Mouse (Mus musculus) macrophage (primary cell): ENCODE results near the gene Cd3d. TPM values are rescaled to one million over a fixed set of nuclear protein-coding genes. Genes with fewer than 3 reads are reported as not detected.

Experiments
- H3K27ac ChIP-seq: fragments of 350-480 bp; formaldehyde crosslinking; 2 replicates; pipeline ENCODE4 v1.9.0; 2021
- H3K36me3 ChIP-seq: fragments of 350-480 bp; formaldehyde crosslinking; 2 replicates; pipeline ENCODE4 v1.9.0; 2021; ENCODE audit errors: inconsistent target
- H3K4me3 ChIP-seq: fragments of 350-480 bp; formaldehyde crosslinking; 2 replicates; pipeline ENCODE4 v1.9.0; 2021; ENCODE audit errors: inconsistent target
- H3K79me2 ChIP-seq: fragments of 350-480 bp; formaldehyde crosslinking; 2 replicates; pipeline ENCODE4 v1.9.0; 2021; ENCODE audit errors: inconsistent target
- WGBS: methylation state at CpG from one replicate; pipeline ENCODE4 v1.1.7; 2026; ENCODE audit warnings: inconsistent platforms; ENCODE audit not compliant: missing documents; 5-methylcytosine and 5-hydroxymethylcytosine counted together
- polyA plus RNA-seq: library from polyadenylated mRNA; stranded (reverse); fragments of 250-400 nt; gene quantifications from 3 replicates; pipeline ENCODE4 v1.2.4, GENCODE M21; 2018; ENCODE audit warnings: inconsistent platforms

Cd3d gene
- polyA plus RNA-seq, 1 experiment from 2014 or later: 0.20 TPM

GRCm38 (mm10) chr9:44982081-44982480 lies 495 bp downstream of the Cd3d start:
- Histone ChIP-seq H3K4me3 (no peak overlapping the region), H3K79me2 (no peaks in the 10 kb centered on the region), H3K27ac (no peak overlapping the region), H3K36me3 (no peaks in the 10 kb centered on the region)
- WGBS: 92% methylated on average over 8 of the region's 8 CpGs

GRCm38 (mm10) chr9:44982531-44982930 lies 945 bp downstream of the Cd3d start:
- 100% methylated on average over 3 of the region's 3 CpGs for WGBS
- H3K27ac ChIP-seq: no peak overlapping the region

DNA sequence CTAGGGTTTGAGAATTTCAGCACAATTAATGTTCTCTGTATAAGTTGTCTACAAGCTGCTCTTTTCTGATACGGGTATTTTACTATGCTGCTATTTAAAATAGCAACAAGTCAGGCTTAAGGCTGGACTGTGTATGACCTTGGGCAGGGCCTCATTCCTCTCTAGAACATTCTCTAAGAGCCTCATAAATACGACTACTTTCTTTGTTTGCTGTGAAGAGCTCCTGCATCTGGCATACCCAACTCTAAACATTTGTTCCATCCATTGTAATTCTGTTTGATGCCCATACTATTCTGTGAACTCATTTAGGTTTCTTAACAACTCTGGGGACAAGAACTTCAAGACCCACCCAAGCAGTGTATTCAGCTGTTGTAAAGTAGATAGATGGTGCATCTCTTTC lies 1.4 kb downstream of the Cd3d start:
- no peaks in the 10 kb centered on the region for H3K36me3 ChIP-seq
- no peaks in the 10 kb centered on the region for H3K79me2 ChIP-seq
- 88% methylated on average over 2 of the region's 2 CpGs for WGBS
- H3K27ac ChIP-seq: no peak overlapping the region
- no peak overlapping the region for H3K4me3 ChIP-seq

More at GRCm38 (mm10) chr9:44982531-44982930, 945 bp downstream of the Cd3d start:
- no peaks in the 10 kb centered on the region for H3K36me3 ChIP-seq
- H3K79me2 ChIP-seq: no peaks in the 10 kb centered on the region
- no peak overlapping the region for H3K4me3 ChIP-seq

DNA sequence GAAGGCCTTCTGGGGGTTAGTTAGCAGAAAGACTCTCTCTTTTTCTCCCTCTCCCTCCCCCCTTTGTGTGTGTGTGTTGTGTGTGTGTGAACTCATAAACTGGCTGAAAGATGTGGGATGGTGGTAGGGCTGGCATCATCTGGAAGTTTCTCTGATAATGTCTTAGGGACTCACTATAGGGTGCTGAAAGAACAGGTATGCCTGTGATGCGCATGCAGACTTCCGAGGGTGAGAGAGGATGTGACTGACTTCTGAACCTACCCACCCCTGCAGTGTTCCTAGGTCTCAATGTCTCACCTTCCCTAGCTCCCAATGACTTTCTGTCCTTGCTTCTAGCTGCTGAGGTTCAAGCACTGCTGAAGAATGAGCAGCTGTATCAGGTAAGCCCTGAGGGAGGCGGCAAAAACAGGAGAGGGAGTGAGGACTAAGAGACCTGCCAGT lies 4.2 kb downstream of the Cd3d start:
- Histone ChIP-seq H3K4me3 (peak overlapping the region; percentile 33), H3K27ac (peak overlapping the region; percentile 69)
- 68% methylated on average over 3 of the region's 3 CpGs for WGBS

DNA sequence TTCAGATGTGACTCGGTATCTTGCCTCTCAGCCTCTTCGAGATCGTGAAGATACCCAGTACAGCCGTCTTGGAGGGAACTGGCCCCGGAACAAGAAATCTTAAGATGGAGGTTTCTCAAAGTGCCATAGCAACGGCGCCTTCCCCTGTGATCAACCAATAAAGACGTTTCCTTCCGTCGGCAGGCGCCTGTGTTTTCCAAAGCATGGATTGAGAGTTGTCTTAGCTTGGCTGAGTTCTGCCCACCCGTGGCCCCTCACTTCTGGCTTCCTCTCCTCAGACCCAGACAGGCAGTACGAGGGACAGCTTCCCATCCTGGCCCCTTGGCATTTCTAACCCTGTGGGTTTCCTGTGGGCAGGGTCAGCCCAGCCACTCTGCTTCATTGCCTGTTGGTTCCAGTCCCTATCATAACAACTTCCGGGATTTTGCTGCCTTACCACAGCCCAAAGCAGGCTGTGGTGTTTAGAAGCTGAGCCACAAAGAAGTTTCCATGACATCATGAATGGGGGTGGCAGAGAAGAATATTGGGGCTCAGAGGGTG lies 4.7 kb downstream of the Cd3d start:
- Histone ChIP-seq H3K4me3 (peak overlapping the region; percentile 33), H3K27ac (peak overlapping the region; percentile 69), H3K79me2 (no peaks in the 10 kb centered on the region), H3K36me3 (no peaks in the 10 kb centered on the region)
- WGBS: under 1% methylated on average over 13 of the region's 14 CpGs

More for the DNA sequence above, 4.2 kb downstream of the Cd3d start:
- Histone ChIP-seq H3K36me3 (no peaks in the 10 kb centered on the region), H3K79me2 (no peaks in the 10 kb centered on the region)

DNA sequence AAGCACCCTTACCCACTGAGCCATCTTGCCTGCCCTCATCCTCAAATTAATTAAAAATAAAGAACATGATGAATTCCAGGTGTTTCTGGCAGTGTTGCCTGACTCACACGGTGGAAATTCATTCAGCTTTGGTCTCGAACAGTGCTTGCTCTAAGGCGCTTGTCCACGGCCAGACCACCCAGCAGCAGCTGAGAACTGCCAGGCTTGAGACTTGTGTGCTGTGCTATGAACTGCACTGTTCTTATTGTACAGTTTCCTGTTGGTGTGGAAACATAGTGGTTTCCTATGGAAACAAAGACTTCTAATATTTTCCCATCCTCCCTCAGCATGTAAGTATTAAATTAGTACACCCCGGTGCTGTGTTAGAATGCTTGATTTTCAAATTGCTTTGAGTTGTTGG lies 5.4 kb downstream of the Cd3d start:
- peak overlapping the region; percentile 69 for H3K27ac ChIP-seq
- no peaks in the 10 kb centered on the region for H3K79me2 ChIP-seq
- WGBS: 27% methylated on average over 5 of the region's 5 CpGs

GRCm38 (mm10) chr9:44991821-44992220 lies 10.2 kb downstream of the Cd3d start:
- Histone ChIP-seq H3K36me3 (no peaks in the 10 kb centered on the region), H3K27ac (no peak overlapping the region), H3K79me2 (no peaks in the 10 kb centered on the region), H3K4me3 (no peak overlapping the region)
- 88% methylated on average over 2 of the region's 2 CpGs for WGBS

More for the DNA sequence above, 5.4 kb downstream of the Cd3d start:
- H3K36me3 ChIP-seq: no peaks in the 10 kb centered on the region
- H3K4me3 ChIP-seq: no peak overlapping the region

DNA sequence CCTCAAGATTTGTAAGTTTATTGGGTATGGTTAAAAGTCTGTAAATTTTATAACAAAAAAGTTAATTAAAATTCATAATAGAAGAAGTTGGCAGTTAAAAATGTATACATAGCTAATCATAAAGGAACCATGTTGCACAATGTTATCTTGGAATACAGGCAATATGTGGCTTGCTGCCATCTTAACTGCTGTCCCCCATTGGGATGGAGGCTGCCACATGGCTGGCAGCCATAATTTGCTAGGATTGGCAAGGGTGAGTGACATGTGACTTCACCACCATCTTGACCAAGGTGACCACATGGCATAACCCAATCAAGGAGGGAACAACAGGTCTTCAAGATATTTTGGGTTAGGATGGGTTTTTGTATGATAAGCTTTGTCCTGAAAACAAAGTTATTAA lies 10.7 kb downstream of the Cd3d start:
- H3K36me3 ChIP-seq: no peaks in the 10 kb centered on the region
- H3K79me2 ChIP-seq: no peaks in the 10 kb centered on the region
- H3K4me3 ChIP-seq: no peak overlapping the region
- H3K27ac ChIP-seq: no peak overlapping the region

- no peak overlapping the region for H3K27ac ChIP-seq
- H3K79me2 ChIP-seq: no peaks in the 10 kb centered on the region
- 75% methylated on average over 2 of the region's 2 CpGs for WGBS
- no peak overlapping the region for H3K4me3 ChIP-seq
- no peaks in the 10 kb centered on the region for H3K36me3 ChIP-seq
Observed at GRCm38 (mm10) chr9:44993268-44993667, 11.7 kb downstream of the Cd3d start.

DNA sequence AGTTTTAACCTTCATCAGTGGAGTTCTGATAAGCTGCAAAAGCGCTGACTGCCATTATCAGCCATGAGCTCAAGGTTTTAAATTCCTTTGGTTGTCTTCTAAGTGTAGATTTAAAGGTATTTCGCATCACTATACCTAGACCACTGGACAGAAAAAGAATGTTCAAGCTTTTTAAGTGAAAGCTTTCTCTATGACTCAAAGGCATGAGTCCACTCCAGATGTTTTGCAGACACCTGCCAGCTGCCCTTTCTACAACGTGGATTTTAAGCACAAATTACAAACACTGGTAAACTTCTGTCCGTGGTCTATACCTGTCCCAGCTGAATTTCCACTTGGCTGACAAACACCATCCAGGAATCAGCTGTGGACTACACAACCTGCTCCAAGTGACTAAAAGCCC lies 13.4 kb downstream of the Cd3d start:
- Histone ChIP-seq H3K79me2 (no peaks in the 10 kb centered on the region), H3K27ac (no peak overlapping the region), H3K36me3 (no peaks in the 10 kb centered on the region), H3K4me3 (no peak overlapping the region)
- WGBS: 93% methylated on average over 4 of the region's 4 CpGs

GRCm38 (mm10) chr9:44996590-44996989 lies 15.0 kb downstream of the Cd3d start:
- no peak overlapping the region for H3K4me3 ChIP-seq
- 96% methylated on average over 7 of the region's 7 CpGs for WGBS
- H3K27ac ChIP-seq: no peak overlapping the region
- no peaks in the 10 kb centered on the region for H3K79me2 ChIP-seq
- H3K36me3 ChIP-seq: no peaks in the 10 kb centered on the region

DNA sequence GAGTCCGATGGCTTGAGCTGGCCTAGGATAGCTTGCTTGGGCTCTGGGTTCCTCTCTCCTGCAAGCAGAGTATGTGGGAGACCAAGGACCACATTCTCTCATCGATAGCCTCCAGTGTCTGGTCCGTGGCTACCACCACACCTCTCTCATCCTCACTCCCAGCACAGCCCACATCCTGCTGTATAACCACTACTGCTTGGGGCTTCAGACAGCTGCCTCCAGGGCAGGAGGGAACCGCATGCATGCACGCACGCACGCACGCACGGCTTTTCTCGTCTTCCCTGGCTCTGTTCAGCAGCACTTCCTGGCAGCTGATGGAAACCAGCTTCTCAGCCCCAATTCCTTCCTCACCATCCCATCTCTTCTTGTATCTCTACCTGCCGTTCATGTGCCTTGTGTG lies 16.6 kb downstream of the Cd3d start:
- H3K36me3 ChIP-seq: no peaks in the 10 kb centered on the region
- no peaks in the 10 kb centered on the region for H3K79me2 ChIP-seq
- no peak overlapping the region for H3K4me3 ChIP-seq
- H3K27ac ChIP-seq: no peak overlapping the region
- WGBS: 42% methylated on average over 11 of the region's 11 CpGs

DNA sequence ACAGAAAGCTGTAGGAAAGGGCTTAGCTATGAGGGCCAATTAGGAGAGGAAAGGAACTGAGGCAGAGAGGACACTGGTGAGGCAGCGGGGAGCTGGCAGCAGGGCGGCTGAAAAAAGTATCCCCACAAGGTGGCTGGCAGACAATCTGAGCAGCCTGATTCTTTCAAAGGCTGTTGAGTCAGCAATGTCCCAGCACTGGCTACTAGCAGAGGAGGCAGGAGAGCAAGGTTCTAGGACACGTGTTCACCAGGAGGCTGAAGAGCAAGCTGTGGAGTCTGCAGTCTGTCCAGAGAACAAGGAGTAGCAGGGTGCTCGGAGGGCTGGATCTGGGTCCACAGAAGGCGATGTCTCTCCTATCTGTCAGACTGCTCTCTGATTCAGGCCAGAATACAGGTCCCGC lies 17.6 kb downstream of the Cd3d start:
- Histone ChIP-seq H3K27ac (no peak overlapping the region), H3K79me2 (no peaks in the 10 kb centered on the region), H3K36me3 (no peaks in the 10 kb centered on the region), H3K4me3 (no peak overlapping the region)
- WGBS: 69% methylated on average over 6 of the region's 6 CpGs

DNA sequence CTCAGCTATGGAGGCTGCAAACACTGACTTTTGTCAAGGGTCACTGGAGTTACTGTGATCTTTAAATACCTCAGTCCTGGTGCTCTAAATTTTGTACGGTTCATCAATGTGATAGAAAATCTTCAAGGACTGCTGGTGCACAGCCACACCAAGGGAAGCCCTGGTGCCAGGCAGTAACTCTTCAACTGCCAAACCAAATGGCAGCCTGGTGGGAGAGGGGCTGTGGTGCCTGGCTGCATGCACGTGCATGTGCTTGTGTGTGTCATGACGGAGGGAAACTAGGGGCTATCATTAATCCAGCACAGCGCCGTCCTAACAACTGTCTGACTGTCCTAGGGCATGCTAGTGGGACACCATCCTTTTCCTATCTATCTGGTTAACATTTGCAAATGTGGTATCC lies 18.2 kb downstream of the Cd3d start:
- Histone ChIP-seq H3K36me3 (no peaks in the 10 kb centered on the region), H3K27ac (no peak overlapping the region), H3K4me3 (no peak overlapping the region), H3K79me2 (no peaks in the 10 kb centered on the region)
- WGBS: 85% methylated on average over 5 of the region's 5 CpGs

GRCm38 (mm10) chr9:45000249-45000648 lies 18.7 kb downstream of the Cd3d start:
- H3K4me3 ChIP-seq: no peak overlapping the region
- no peaks in the 10 kb centered on the region for H3K79me2 ChIP-seq
- no peaks in the 10 kb centered on the region for H3K36me3 ChIP-seq
- WGBS: 93% methylated on average over 3 of the region's 3 CpGs
- no peak overlapping the region for H3K27ac ChIP-seq

GRCm38 (mm10) chr9:45007404-45007803 lies 25.8 kb downstream of the Cd3d start:
- 81% methylated on average over 12 of the region's 12 CpGs for whole genome bisulfite sequencing
- no peaks in the 10 kb centered on the region for H3K36me3 ChIP-seq
- no peak overlapping the region for H3K4me3 ChIP-seq
- no peak overlapping the region for H3K27ac ChIP-seq
- no peaks in the 10 kb centered on the region for H3K79me2 ChIP-seq
